Mouse (Mus musculus): ENCODE measurements at regions not wholly inside any gene's neighbourhood (a gene's known extent, or its start where the extent isn't known, plus 50 kb on each side); places are given as distances from the start of the nearest gene placed in this dataset.

DNA sequence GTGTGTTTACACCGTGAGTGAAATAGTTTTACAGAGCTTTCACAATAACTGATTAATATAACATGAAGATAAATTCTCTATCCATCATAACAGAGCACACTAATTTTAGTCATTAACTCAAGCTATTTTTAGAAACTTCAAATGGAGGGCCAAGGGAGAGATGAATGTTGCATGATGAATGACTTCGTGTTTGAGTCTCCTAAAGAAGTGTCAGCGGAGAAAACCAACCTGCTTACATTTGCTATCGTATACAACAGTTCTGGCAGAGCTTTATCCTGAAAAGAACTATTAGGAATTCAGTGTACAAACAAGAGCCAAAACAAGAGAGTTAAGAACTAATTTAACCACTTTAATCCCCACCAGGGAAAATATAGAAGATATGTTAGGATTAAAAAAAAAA is 526.9 kb downstream of the Zpld1 start:
- DNase-seq (ENCODE audit: low read depth, low spot score) = no peak

DNA sequence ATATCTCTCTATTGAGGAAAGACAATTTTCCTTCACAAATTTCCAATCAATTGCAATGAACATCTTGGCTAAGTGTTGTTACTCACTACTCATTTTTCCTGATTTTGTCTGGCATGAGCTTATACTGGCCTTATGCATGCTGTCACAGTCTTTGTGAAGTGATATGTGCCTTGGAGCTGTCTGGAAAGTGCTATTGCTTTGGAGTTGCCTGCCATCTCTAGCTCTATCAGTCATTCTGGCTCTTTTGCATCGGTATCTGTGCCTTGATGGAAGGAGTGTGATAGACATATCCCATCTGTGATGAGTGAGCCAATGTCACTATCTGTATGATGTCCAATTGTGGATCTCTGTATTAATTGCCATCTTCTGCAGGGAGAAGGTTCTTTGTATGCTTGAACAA is 553.6 kb downstream of the Zpld1 start:
- peak; percentile 8 for DNase-seq (ENCODE audit: low read depth, low spot score)

DNA sequence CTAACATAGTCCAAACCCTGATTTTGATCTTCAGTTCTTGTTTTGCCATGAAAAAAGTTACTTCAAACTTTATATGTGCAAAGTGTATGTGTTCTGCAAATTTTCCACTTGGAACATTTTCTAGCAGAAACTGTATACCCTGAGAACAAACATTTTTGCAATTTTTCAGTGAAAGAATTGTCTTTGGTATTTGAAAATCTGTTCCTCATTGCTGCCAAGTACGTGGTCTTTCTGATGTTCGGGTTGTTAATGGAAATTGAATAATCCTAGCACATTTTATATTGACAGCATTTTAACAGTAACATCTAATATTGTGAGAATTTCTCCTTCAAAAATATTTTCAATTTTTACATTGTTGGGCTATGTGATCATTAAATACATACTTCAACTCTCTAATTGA is 564.3 kb downstream of the Zpld1 start:
- no peak for DNase-seq (ENCODE audit: low read depth, low spot score)

DNA sequence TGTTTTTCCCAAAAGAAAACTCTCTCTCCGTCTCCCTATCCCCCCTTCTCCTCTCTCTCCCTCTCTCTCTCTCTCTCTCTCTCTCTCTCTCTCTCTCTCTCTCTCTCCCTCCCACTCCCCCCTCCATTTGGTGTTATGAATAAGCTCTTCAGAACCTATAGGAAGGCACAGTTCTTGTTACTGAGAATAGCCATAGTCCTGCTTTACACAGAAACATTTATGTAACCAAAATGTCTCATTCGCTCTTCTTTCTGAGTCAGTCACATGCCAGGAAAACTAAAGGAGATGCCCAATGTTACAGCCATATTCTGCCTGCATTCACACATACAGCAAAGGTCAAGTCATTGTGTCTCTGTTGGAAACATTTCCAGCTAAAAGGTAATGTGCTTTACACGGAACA is 589.9 kb downstream of the Zpld1 start:
- no peak for DNase-seq (ENCODE audit: low read depth, low spot score)

DNA sequence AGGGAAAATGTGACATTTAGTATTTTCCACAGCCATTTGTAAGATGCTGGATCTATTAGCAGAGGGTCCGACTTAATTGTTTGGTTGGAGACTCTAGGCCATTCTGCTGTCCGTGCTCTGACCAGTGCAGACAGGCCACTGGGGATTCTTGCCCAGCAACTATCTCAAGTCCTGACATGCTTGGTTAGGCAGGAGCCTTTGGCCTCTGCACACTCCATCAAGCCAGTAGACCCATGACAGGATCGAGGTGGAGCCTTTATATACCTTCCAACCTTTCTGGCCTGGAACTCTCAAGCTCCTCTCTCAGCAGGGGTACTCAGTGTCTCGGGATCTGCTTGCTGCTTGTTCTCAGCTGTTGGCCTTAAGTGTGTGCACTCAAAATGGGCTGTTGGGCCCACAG is 615.0 kb downstream of the Zpld1 start:
- DNase-seq (ENCODE audit: low read depth, low spot score) = no peak

GRCm38 (mm10) chr16:54648728-54649525 is 648.9 kb downstream of the Zpld1 start:
- DNase-seq (ENCODE audit: low read depth, low spot score) = no peak

- DNase-seq (ENCODE audit: low read depth, low spot score) = no peak
Measured at GRCm38 (mm10) chr16:54647821-54648220, 650.0 kb downstream of the Zpld1 start.

- DNase-seq (ENCODE audit: low read depth, low spot score) = no peak
Measured at GRCm38 (mm10) chr16:54646252-54646651, 651.5 kb downstream of the Zpld1 start.

GRCm38 (mm10) chr16:54629183-54629582 is 668.6 kb downstream of the Zpld1 start:
- DNase-seq (ENCODE audit: low read depth, low spot score) = no peak

DNA sequence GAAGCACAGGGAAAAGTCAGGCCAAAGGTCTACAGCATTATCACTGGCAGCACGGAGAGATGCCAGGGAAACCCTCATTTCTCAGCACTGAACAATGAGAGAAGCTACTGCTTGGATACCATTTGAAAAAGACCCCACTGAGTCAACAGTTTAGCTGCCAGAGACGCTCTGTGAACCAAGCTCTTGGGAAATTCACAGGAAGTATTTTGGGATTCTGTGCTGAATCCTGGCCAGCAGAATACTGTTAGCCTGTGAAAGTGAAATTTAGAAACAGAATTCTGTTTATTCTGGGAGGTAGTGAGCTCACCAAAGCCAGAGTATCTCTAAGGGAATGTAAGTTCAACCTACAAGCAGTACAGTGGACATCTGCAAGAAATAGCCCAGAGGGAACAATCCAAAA is 705.1 kb downstream of the Zpld1 start:
- no peak for DNase-seq (ENCODE audit: low read depth, low spot score)

Data from brain, embryonic 18.5 days (tissue).